Mouse (Mus musculus) CH12.LX (cell line): ENCODE results near the gene Rpl31. TPM values are rescaled to one million over a fixed set of nuclear protein-coding genes. Genes with fewer than 3 reads are reported as not detected.

Experiments used
- DNase-seq: peaks from one replicate; pipeline ENCODE4 v3.0.0-alpha.2; 2013; ENCODE audit errors: extremely low read depth
- H3K27ac ChIP-seq: 2 replicates; pipeline ENCODE4 v1.5.1; 2012; ENCODE audit warnings: low read depth, mild to moderate bottlenecking, control low read depth, moderate library complexity; ENCODE audit not compliant: insufficient read depth
- H3K27me3 ChIP-seq: replicated peaks from 2 replicates; pipeline ENCODE3; 2012; ENCODE audit warnings: inconsistent platforms
- H3K36me3 ChIP-seq, 2 experiments: replicated peaks in 1 of 2; 2 replicates each; pipeline versions ENCODE3 to v1.6.1; 2012; ENCODE audit warnings: inconsistent platforms in 1 of 2, low read length in 1 of 2, mild to moderate bottlenecking in 1 of 2, mixed read lengths in 1 of 2, moderate library complexity in 1 of 2; ENCODE audit not compliant: control insufficient read depth in 1 of 2, insufficient read depth in 1 of 2
- H3K4me1 ChIP-seq, 2 experiments: 2 replicates each; pipeline ENCODE4 v1.6.1; 2012; ENCODE audit warnings: inconsistent platforms in 1 of 2, moderate library complexity in 1 of 2; ENCODE audit not compliant: insufficient read depth in 2 of 2, control insufficient read depth in 1 of 2
- H3K4me2 ChIP-seq: 2 replicates; pipeline ENCODE4 v1.6.1; 2012; ENCODE audit warnings: low read depth, mild to moderate bottlenecking, control low read depth; ENCODE audit not compliant: poor library complexity, insufficient read depth, severe bottlenecking
- H3K4me3 ChIP-seq, 3 experiments: fragments of 150-350 bp in 1 of 3; sonication (generic) in 1 of 3; replicated peaks in 1 of 3; 2 replicates each; pipeline versions ENCODE3 to v1.5.1; 2011 to 2012; ENCODE audit warnings: low read depth in 2 of 3, low read length in 2 of 3, mild to moderate bottlenecking in 2 of 3, moderate library complexity in 2 of 3, control low read depth in 1 of 3, improper control_type of control experiment in 1 of 3, inconsistent platforms in 1 of 3, mixed read lengths in 1 of 3; ENCODE audit not compliant: poor library complexity in 1 of 3
- H3K79me2 ChIP-seq: replicated peaks from 2 replicates; pipeline ENCODE4 v1.6.1; 2012; ENCODE audit warnings: mild to moderate bottlenecking, moderate library complexity; ENCODE audit not compliant: control insufficient read depth, poor library complexity, insufficient read depth, severe bottlenecking; ENCODE audit errors: extremely low read depth
- H3K9ac ChIP-seq: 2 replicates; pipeline ENCODE4 v1.6.1; 2012; ENCODE audit warnings: low read depth, mild to moderate bottlenecking, control low read depth, moderate library complexity; ENCODE audit not compliant: insufficient read depth
- H3K9me3 ChIP-seq: replicated peaks from 2 replicates; pipeline ENCODE3; 2012; ENCODE audit warnings: low read length, inconsistent platforms, mixed read lengths
- BHLHE40 ChIP-seq: IDR thresholded peaks from 2 replicates; pipeline ENCODE4 v1.6.1; 2011; ENCODE audit warnings: mild to moderate bottlenecking, low read depth, low read length, improper control_type of control experiment
- CHD1 ChIP-seq: IDR thresholded peaks from 2 replicates; pipeline ENCODE4 v1.6.1; 2012; ENCODE audit warnings: low read depth, low read length, improper control_type of control experiment, inconsistent platforms
- CHD2 ChIP-seq: IDR thresholded peaks from 2 replicates; pipeline ENCODE4 v1.6.1; 2011; ENCODE audit warnings: low read length, improper control_type of control experiment
- E2F4 ChIP-seq: IDR thresholded peaks from 2 replicates; pipeline ENCODE4 v1.6.1; 2011; ENCODE audit warnings: low read depth, low read length, improper control_type of control experiment; ENCODE audit not compliant: insufficient replicate concordance
- ELF1 ChIP-seq: IDR thresholded peaks from 2 replicates; pipeline ENCODE4 v1.6.1; 2014; ENCODE audit warnings: low read depth, mild to moderate bottlenecking, inconsistent platforms, low read length, improper control_type of control experiment
- ETS1 ChIP-seq: conservative IDR thresholded peaks from 2 replicates; pipeline ENCODE4 v1.6.1; 2012; ENCODE audit warnings: low read depth, mild to moderate bottlenecking, inconsistent platforms, low read length, improper control_type of control experiment, moderate library complexity
- JUND ChIP-seq: conservative IDR thresholded peaks from 2 replicates; pipeline ENCODE4 v1.6.1; 2011; ENCODE audit warnings: low read depth, low read length, improper control_type of control experiment
- KAT2A ChIP-seq: IDR thresholded peaks from 2 replicates; pipeline ENCODE4 v1.6.1; 2012; ENCODE audit warnings: low read length, improper control_type of control experiment, inconsistent platforms; ENCODE audit not compliant: insufficient replicate concordance
- MAFK ChIP-seq: IDR thresholded peaks from 2 replicates; pipeline ENCODE4 v1.6.1; 2011; ENCODE audit warnings: low read length, improper control_type of control experiment; ENCODE audit not compliant: insufficient replicate concordance
- MAX ChIP-seq: IDR thresholded peaks from 2 replicates; pipeline ENCODE4 v1.6.1; 2011; ENCODE audit warnings: low read length, improper control_type of control experiment
- MEF2A ChIP-seq: IDR thresholded peaks from 2 replicates; pipeline ENCODE4 v1.6.1; 2014; ENCODE audit warnings: low read depth, mild to moderate bottlenecking, inconsistent platforms, low read length, improper control_type of control experiment, borderline replicate concordance
- MXI1 ChIP-seq: IDR thresholded peaks from 2 replicates; pipeline ENCODE4 v1.6.1; 2011; ENCODE audit warnings: mild to moderate bottlenecking, low read depth, low read length, improper control_type of control experiment
- NELFE ChIP-seq: IDR thresholded peaks from 2 replicates; pipeline ENCODE4 v1.6.1; 2011; ENCODE audit warnings: low read depth, low read length, improper control_type of control experiment
- POLR2A ChIP-seq: IDR thresholded peaks from 2 replicates; pipeline ENCODE4 v1.6.1; 2011; ENCODE audit warnings: low read depth, mild to moderate bottlenecking, improper control_type of control experiment, low read length
- SIN3A ChIP-seq: IDR thresholded peaks from 2 replicates; pipeline ENCODE4 v1.6.1; 2012; ENCODE audit warnings: low read length, improper control_type of control experiment, inconsistent platforms
- SMC3 ChIP-seq: IDR thresholded peaks from 2 replicates; pipeline ENCODE4 v1.6.1; 2011; ENCODE audit warnings: low read depth, low read length, improper control_type of control experiment
- TBP ChIP-seq: conservative IDR thresholded peaks from 2 replicates; pipeline ENCODE4 v1.6.1; 2011; ENCODE audit warnings: low read depth, low read length, improper control_type of control experiment
- TCF12 ChIP-seq: IDR thresholded peaks from 2 replicates; pipeline ENCODE4 v1.6.1; 2014; ENCODE audit warnings: low read depth, mild to moderate bottlenecking, inconsistent platforms, low read length, improper control_type of control experiment
- UBTF ChIP-seq: IDR thresholded peaks from 2 replicates; pipeline ENCODE4 v1.6.1; 2012; ENCODE audit warnings: low read depth, mild to moderate bottlenecking, inconsistent platforms, low read length, improper control_type of control experiment, moderate library complexity
- USF2 ChIP-seq: conservative IDR thresholded peaks from 2 replicates; pipeline ENCODE4 v1.6.1; 2011; ENCODE audit warnings: low read depth, low read length, improper control_type of control experiment
- ZC3H11A ChIP-seq: IDR thresholded peaks from 2 replicates; pipeline ENCODE4 v1.6.1; 2012; ENCODE audit warnings: low read depth, mild to moderate bottlenecking, inconsistent platforms, low read length, improper control_type of control experiment
- ZKSCAN1 ChIP-seq: IDR thresholded peaks from 2 replicates; pipeline ENCODE4 v1.6.1; 2012; ENCODE audit warnings: low read depth, inconsistent platforms, low read length, improper control_type of control experiment, borderline replicate concordance
- dilution Hi-C: fragments of 300-500 bp; cut with MboI; formaldehyde crosslinking; loops from 2 replicates; pipeline ENCODE4 v1.14.3; 2020; ENCODE audit warnings: low sequenced_read_pairs; ENCODE audit not compliant: extremely low pct_unique_long_range_greater_than_20kb, extremely low pct_ligation_motif_present
- in situ Hi-C: fragments of 300-500 bp; cut with MboI; formaldehyde crosslinking; loops from 3 replicates; pipeline ENCODE4 v1.14.3; 2019; ENCODE audit warnings: low sequenced_read_pairs, low pct_ligation_motif_present, low pct_unique_long_range_greater_than_20kb, mixed read lengths
- polyA plus RNA-seq: library from polyadenylated mRNA; unstranded; fragments of >175 nt; gene quantifications from 2 replicates; pipeline ENCODE4 v1.2.1, GENCODE M21; 2012; ENCODE audit warnings: low read depth; ENCODE audit not compliant: insufficient read length
- total RNA-seq, 2 experiments: library from RNA; depleted of rRNA; stranded (reverse); fragments of 300-350 nt in 1 of 2; fragments of >200 nt in 1 of 2; gene quantifications; 2 replicates each; pipeline ENCODE4 v1.2.3; 2012 to 2014

Rpl31 gene
- total and polyA plus RNA-seq, 3 experiments, result 949 to 1,766 (median 1,044) TPM

DNA sequence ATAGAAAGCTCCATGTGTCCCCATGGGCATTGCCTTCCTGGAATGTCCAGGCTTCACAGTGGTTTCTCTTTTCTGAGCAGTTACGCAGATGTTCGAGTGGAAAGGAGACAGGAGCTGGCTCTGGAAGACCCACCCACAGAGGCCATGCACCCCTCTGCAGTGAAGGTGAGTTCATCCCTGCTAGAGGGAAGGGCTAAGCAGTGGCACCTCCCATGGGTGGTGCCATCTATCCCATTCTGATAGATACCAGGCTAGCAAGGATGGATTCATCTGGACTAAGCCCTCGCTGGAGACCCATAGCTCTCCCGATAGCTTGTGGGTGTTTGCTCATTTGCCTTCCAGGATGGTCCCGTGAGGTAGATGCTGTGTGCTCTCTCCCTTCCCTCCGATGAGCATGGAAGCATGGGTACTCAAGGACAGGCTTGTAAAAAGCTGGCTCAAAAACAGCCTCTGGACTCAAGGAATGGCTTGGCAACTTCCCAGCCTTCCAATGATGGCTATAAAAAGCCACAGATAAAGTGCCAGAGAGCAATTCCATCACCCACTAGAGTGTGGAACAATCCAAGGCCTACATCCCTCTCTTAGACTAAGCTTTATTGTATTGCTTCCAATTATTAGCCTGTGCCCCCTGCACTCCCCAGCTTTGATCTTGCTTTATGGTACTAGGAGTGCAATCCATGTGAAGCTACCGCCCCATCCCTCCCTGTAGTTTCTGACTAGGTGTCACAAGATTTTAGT lies 36.6 kb upstream of the Rpl31 start:
- H3K4me2 ChIP-seq, result no peak overlapping the region
- in situ Hi-C loops (no loop called here), dilution Hi-C loops (no loop called here)

DNA sequence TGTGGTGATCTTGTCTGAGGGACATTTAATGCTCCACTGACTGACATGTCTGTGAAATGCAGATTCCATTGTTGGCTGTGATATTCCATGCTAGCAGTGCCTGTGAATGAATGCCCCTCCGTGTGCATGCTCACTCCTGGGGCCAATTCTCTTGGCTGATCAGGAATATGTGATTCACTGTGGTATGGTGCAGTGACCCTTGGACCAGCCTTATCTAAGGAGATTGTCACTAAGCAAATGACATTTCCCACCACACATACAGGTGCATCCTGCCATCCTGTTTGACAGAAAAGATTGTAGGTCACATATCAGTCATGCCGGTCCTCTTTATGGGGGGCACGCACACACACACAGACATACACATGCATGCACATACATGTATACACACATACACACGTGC lies 35.2 kb upstream of the Rpl31 start:
- Histone ChIP-seq H3K4me1 (0 out of 4 replicates have a peak, but pooled peaks cover 0 to 3% of the 10 kb centered on the region in 2 experiments), H3K9ac (no peak overlapping the region), H3K27me3 (no peaks in the 10 kb centered on the region), H3K9me3 (no peaks in the 10 kb centered on the region), H3K36me3 (no peaks in the 10 kb centered on the region), H3K4me2 (no peak overlapping the region), H3K79me2 (no peaks in the 10 kb centered on the region), H3K27ac (no peak overlapping the region), H3K4me3 (no peak overlapping the region)
- dilution Hi-C loops (no loop called here), in situ Hi-C loops (no loop called here)
- no peak for DNase-seq
- TF ChIP-seq USF2 (no peak), CHD2 (no peak), TBP (no peak), JUND (no peak), NELFE (no peak), CHD1 (no peak)

More for the DNA sequence above, 36.6 kb upstream of the Rpl31 start:
- TF ChIP-seq KAT2A, result no peak
- TF ChIP-seq UBTF, result no peak
- no peak for TF ChIP-seq JUND
- no peak for TF ChIP-seq ZKSCAN1
- TF ChIP-seq SMC3, result no peak
- no peak for TF ChIP-seq POLR2A
- no peak for TF ChIP-seq ETS1
- no peak for TF ChIP-seq USF2
- Histone ChIP-seq H3K36me3 (no peaks in the 10 kb centered on the region), H3K4me1 (0 out of 4 replicates have a peak, but pooled peaks cover 0 to 3% of the 10 kb centered on the region in 2 experiments), H3K79me2 (no peaks in the 10 kb centered on the region), H3K27me3 (no peaks in the 10 kb centered on the region), H3K9ac (no peak overlapping the region), H3K9me3 (no peaks in the 10 kb centered on the region), H3K27ac (no peak overlapping the region), H3K4me3 (no peak overlapping the region)
- no peak for DNase-seq

DNA sequence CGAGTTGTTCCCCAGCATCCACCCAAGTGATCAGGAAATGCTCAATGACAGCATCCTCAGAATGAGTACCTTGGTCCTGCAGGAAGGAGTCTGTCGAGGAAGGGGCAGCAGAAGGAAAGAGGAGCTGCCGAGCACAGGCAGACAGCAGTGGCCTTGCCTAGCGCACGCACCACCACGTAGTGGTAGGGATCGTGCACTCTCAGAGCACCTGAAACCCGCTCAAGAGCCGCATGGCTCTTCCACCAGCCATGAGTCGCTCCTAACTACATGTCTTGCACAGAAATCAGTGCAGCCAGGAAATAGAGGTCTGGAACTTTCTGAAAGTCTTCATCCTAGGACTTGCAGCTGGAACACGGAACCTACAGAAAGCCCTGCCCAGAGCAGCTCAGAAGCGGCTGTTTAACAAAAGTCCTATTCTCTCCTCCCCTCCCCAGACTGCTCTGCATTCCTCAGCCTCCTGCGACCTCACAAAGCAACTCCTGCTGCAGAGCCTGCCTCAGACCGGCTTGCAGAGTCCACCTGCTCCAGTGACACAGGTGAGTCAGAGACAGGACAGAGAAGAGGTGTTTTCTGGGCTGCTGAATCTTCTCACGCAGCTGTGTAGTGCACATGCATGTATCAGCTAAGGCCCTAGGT lies 32.0 kb upstream of the Rpl31 start:
- in situ Hi-C loops, result no loop called here
- Histone ChIP-seq H3K79me2 (no peaks in the 10 kb centered on the region), H3K9ac (no peak overlapping the region), H3K4me1 (0 out of 4 replicates have a peak, but pooled peaks cover 3% of the 10 kb centered on the region in 2 experiments), H3K27ac (no peak overlapping the region), H3K4me2 (no peak overlapping the region)
- TF ChIP-seq MAX (no peak), MXI1 (no peak), JUND (no peak), ZC3H11A (no peak), MEF2A (no peak), MAFK (no peak), ZKSCAN1 (no peak), CHD2 (no peak), UBTF (no peak), ELF1 (no peak), BHLHE40 (no peak), E2F4 (no peak), TCF12 (no peak), ETS1 (no peak), SIN3A (no peak)
- TF ChIP-seq, all 38 proteins: peak for 0
- H3K36me3 ChIP-seq, result no peaks in the 10 kb centered on the region
- DNase-seq, result no peak
- no peaks in the 10 kb centered on the region for H3K27me3 ChIP-seq
- no peaks in the 10 kb centered on the region for H3K9me3 ChIP-seq
- H3K4me3 ChIP-seq, result no peak overlapping the region
- dilution Hi-C loops, result no loop called here
